Mouse (Mus musculus) bone marrow, adult 2 months (tissue): ENCODE data around the gene Ninj2.

Experiments
- CTCF ChIP-seq: fragments of 200-500 bp; IDR thresholded peaks from 2 replicates; pipeline ENCODE4 v1.5.1; 2011; ENCODE audit warnings: low read length, control low read depth; ENCODE audit not compliant: control insufficient read depth, insufficient read depth
- POLR2A ChIP-seq: fragments of 200-500 bp; IDR thresholded peaks from 2 replicates; pipeline ENCODE4 v1.6.1; 2011; ENCODE audit warnings: low read depth, mild to moderate bottlenecking, control low read depth, low read length, borderline replicate concordance; ENCODE audit not compliant: control insufficient read depth

DNA sequence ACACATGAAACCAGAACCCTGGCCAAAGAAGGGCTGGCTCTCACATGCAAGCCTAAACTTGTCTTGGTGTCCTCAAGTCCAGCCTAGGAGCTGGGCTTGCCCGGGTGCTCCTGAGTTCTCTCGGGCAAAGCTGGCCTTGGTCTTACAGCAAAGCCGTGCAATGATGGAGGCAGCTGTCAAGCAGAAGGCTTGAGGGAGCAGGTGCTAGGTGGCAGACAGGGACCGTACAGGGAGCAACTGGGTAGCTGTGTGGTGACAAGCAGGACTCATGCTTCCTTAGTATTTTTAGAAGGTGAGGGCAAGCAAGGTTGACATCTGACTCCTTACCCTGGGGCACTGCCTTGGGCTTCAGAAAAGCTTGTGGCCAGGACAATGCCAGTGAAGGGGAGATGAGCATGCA, 90.6 kb downstream of the Ninj2 start:
- TF ChIP-seq POLR2A (no peak), CTCF (no peak)
